Mouse (Mus musculus) gastrocnemius, postnatal 4 days (tissue): ENCODE data around the gene Olfr527. TPM values are rescaled to one million over a fixed set of nuclear protein-coding genes. Genes with fewer than 3 reads are reported as not detected.

Experiments used
- DNase-seq, 2 experiments: peaks; one replicate each; pipeline ENCODE4 v3.0.0; 2021 to 2022; ENCODE audit warnings: low spot score in 2 of 2, mixed read lengths in 2 of 2
- long read RNA-seq, 2 experiments: library from polyadenylated mRNA; stranded (forward); transcript quantifications; one replicate each; pipeline ENCODE4 v2.0.0; 2021
- total RNA-seq, 2 experiments: library from RNA; stranded (reverse); gene quantifications; 2 replicates each; pipeline ENCODE4 v1.2.3; 2021

Olfr527 gene
- total RNA-seq: not detected
- long read RNA-seq, experiment 1: 0 reads
- long read RNA-seq, experiment 2: 0 reads

DNA sequence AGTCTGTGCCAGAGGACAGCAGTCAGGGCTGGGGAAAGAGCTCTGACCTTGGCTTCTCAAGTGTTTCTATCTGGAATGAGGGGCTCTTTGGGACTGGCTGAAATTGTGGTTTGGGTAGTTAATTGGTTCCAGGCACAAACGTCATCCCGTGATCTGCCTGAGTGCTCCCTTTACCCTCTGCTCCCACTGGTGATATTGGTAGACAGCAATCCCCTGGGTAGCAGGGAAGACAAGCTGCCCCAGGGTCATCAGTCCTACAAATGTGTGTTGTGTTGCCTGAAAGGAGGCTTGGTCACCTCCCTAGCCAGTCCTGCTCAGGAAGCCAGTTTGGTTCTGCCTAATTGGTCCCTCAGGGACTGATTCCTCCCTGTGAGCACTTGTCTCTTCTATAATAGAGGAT, at the start of gene Olfr527:
Gene Olfr527, plus strand, starts transcription at position 301 of the 400 bp plus-strand sequence.
- no peak for DNase-seq

DNA sequence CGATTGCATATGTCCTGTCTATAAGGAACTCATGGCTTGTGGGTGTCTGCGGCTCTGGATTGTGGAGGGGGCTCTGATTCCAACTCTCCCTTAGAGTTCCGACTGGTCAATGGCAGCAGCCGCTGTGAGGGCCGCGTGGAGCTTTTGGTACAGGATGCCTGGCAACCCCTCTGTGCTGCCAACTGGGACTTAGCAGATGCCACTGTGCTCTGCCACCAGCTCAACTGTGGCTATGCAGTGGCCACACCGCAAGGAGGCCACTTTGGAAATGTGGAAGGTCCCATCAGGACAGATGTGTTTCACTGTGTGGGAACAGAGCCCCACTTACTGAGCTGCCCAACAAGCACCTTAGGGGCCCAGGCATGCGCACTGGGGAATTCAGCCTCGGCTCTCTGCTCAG, 38.1 kb upstream of the Olfr527 start:
- no peak for DNase-seq

- DNase-seq: no peak
Observed at GRCm38 (mm10) chr7:140296876-140297275, 36.9 kb upstream of the Olfr527 start.

- DNase-seq: no peak
Observed at GRCm38 (mm10) chr7:140299416-140299815, 34.4 kb upstream of the Olfr527 start.

DNA sequence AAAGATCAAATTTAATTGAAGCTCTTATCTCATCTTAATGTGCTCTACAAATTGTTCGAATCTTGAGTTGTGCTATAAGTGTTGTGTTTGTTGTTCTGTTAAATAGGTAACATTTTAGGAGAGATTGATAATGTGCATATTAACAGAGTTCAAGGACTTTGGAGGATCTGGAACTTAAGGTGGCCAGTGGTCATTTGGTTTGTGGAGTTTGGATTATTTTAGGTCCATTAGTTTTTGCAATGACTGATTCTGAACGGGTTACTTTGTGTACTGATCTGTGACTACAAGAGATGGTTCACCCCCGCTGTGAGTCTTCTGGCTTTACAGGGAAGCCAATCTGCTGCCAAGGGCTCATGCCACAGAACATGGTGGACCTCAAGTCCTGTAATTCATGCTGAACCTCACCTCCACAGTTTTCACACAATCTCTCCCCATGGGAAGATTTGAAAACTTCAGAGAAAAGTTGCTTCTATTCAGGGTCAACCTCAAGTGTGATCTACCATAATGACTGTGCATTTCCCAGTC, 13.9 kb upstream of the Olfr527 start:
- DNase-seq: no peak

- no peak for DNase-seq
Observed at GRCm38 (mm10) chr7:140320558-140320957, 13.3 kb upstream of the Olfr527 start, which contains the start of gene Olfr525. Gene Olfr525, plus strand, starts transcription at chr7:140320858.

DNA sequence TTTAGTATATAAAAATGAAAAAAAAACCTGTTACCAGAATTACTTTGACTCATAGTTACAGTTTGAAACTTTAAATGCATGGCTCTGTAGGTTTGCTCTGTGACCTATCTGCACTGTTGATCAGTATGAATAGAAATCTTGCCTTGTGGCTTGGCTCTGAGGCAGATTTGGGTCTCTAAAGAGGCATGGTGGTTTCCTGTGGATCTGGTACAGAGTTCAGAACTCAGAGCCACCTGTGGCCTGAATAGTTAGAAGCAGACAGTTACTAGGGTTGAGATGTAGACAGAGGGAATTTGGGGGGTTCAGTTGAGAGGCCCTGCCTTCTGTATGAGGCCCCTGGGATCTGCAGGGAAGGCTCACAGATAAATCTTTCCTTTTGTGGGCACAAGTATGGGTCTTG, 12.7 kb upstream of the Olfr527 start:
- DNase-seq: no peak

DNA sequence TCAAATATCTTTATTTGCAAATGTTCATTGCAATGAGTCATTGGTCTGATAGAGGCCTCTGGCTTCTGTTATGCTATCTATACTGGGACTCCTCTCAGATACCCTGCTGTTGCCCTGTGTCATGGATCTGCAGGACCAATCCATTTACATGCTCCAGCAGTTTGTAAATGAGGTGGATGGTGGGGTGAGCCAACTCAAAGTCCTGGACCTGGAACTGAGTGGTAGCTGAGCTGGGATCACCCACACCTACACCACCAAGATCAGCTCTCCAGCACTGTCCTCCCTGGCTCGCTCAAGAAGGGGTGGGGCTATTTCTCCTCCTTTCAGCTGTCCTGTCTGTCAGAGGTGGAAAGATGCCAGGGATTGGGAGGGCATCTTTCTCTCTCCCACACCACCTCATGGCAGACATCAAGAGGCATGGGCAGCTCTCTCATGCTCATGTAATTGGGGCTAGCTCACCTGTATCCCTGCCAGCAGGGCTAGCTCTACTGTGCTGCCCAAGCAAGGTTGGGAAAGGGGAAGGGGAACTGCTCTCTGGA, 4.0 kb upstream of the Olfr527 start:
- no peak for DNase-seq

- no peak for DNase-seq
Observed at GRCm38 (mm10) chr7:140361571-140361970, 27.8 kb downstream of the Olfr527 start, which contains the start of gene Olfr60. Gene Olfr60, minus strand, starts transcription at chr7:140361671.

GRCm38 (mm10) chr7:140374300-140374699, 40.5 kb downstream of the Olfr527 start:
- DNase-seq: no peak

DNA sequence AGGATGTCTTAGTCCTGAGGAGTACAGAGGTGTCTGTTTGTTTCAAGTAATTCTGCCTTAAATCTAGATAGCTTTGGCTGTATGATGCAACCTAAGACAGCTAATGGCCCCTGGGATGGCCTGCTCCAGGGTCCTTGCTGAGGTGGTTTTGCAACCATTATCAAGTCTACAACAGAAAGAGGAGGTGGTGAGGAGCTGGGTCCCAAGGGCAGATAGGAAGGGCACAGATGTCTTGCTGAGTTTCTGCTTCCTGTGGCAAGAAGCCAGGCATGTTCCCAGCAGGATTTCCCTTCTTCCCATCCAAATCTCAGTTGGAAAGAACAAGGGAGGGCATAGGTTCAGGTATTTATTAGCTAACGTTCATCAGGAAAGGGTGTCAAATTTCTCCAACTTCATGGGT, 42.4 kb downstream of the Olfr527 start, which contains the start of gene Olfr530:
Gene Olfr530, minus strand, starts transcription at position 101 of the 400 bp plus-strand sequence.
- DNase-seq: no peak

- no peak for DNase-seq
Observed at GRCm38 (mm10) chr7:140376911-140377310, 43.1 kb downstream of the Olfr527 start.

Other genes with a start within 250 kb of the Olfr527 start
- not detected for gene Prap1, start 240.6 kb upstream of the Olfr527 start, total RNA-seq
- 10 to 100 TPM; 30.6 to 32.4 TPM for gene Fuom, start 231.6 kb upstream of the Olfr527 start, total RNA-seq
- 1 to 10 TPM; 6.6 to 7.0 TPM for gene Paox, start 218.2 kb upstream of the Olfr527 start, total RNA-seq
- 10 to 100 TPM; 78.9 to 80.2 TPM for gene Echs1, start 217.5 kb upstream of the Olfr527 start, total RNA-seq
- 10 to 100 TPM; 19.6 to 20.4 TPM for gene Mtg1, start 196.5 kb upstream of the Olfr527 start, total RNA-seq
- under 1 TPM; 0.29 to 0.42 TPM for gene Sprn, start 179.1 kb upstream of the Olfr527 start, total RNA-seq
- gene Olfr522, start 169.3 kb upstream of the Olfr527 start, total RNA-seq: not detected
- not detected for gene Olfr523, start 160.8 kb upstream of the Olfr527 start, total RNA-seq
- gene Olfr524, start 128.1 kb upstream of the Olfr527 start, total RNA-seq: not detected
- gene Cd163l1, start 115.8 kb upstream of the Olfr527 start, total RNA-seq: under 1 TPM in 1 of 2 experiments, not detected in 1; 0.16 TPM
- not detected for gene 5830411N06Rik, start 86.7 kb upstream of the Olfr527 start, total RNA-seq
- not detected for gene Olfr525, start 13.2 kb upstream of the Olfr527 start, total RNA-seq
- not detected for gene Olfr60, start 27.7 kb downstream of the Olfr527 start, total RNA-seq
- gene Olfr530, start 42.3 kb downstream of the Olfr527 start, total RNA-seq: not detected
- not detected for gene Olfr531, start 68.9 kb downstream of the Olfr527 start, total RNA-seq
- gene Olfr532, start 87.6 kb downstream of the Olfr527 start, total RNA-seq: not detected
- gene Olfr533, start 129.4 kb downstream of the Olfr527 start, total RNA-seq: not detected
- gene Olfr535, start 150.2 kb downstream of the Olfr527 start, total RNA-seq: not detected
- gene Olfr536, start 173.4 kb downstream of the Olfr527 start, total RNA-seq: not detected
- gene Olfr538, start 233.9 kb downstream of the Olfr527 start, total RNA-seq: not detected